Mouse (Mus musculus) thymus, postnatal 0 days (tissue): ENCODE measurements around the gene Paqr3. TPM values are rescaled to one million over a fixed set of nuclear protein-coding genes. Genes with fewer than 3 reads are reported as not detected.

ENCODE experiments used
- DNase-seq: peaks from one replicate; pipeline ENCODE4 v3.0.0-alpha.2; 2015; ENCODE audit warnings: low spot score
- polyA plus RNA-seq: library from polyadenylated mRNA; unstranded; fragments of >200 nt; fragmentation: Nextera tagmentation; extraction: Ambion mirVana; gene quantifications from 2 replicates; pipeline ENCODE4 v1.2.1, GENCODE M21; 2015

Gene Paqr3
- polyA plus RNA-seq, 1 experiment from 2014 or later, result 1.0 TPM

GRCm38 (mm10) chr5:97085071-97085470, 26.3 kb downstream of the Paqr3 start:
- DNase-seq, result no peak

- DNase-seq, result no peak
Observed at GRCm38 (mm10) chr5:97084541-97084940, 26.9 kb downstream of the Paqr3 start.

GRCm38 (mm10) chr5:97083701-97084100, 27.7 kb downstream of the Paqr3 start:
- no peak for DNase-seq

GRCm38 (mm10) chr5:97081481-97081880, 29.9 kb downstream of the Paqr3 start:
- DNase-seq, result no peak

GRCm38 (mm10) chr5:97078641-97079040, 32.8 kb downstream of the Paqr3 start:
- no peak for DNase-seq

- no peak for DNase-seq
Observed at GRCm38 (mm10) chr5:97077676-97078075, 33.7 kb downstream of the Paqr3 start.

- DNase-seq, result no peak
Observed at GRCm38 (mm10) chr5:97076167-97076566, 35.2 kb downstream of the Paqr3 start.

GRCm38 (mm10) chr5:97075476-97076151, 35.8 kb downstream of the Paqr3 start:
- DNase-seq, result no peak

- no peak for DNase-seq
Observed at GRCm38 (mm10) chr5:97065746-97066145, 45.6 kb downstream of the Paqr3 start.

GRCm38 (mm10) chr5:97062041-97062440, 49.4 kb downstream of the Paqr3 start:
- DNase-seq, result no peak

- no peak for DNase-seq
Observed at GRCm38 (mm10) chr5:97060864-97061263, 50.5 kb downstream of the Paqr3 start.

GRCm38 (mm10) chr5:97056791-97057450, 54.5 kb downstream of the Paqr3 start:
- no peak for DNase-seq

GRCm38 (mm10) chr5:97056359-97056758, 55.0 kb downstream of the Paqr3 start:
- DNase-seq, result no peak

- DNase-seq, result peak; percentile 79
Observed at GRCm38 (mm10) chr5:97055511-97056068, 55.8 kb downstream of the Paqr3 start.

- no peak for DNase-seq
Observed at GRCm38 (mm10) chr5:97054801-97055200, 56.6 kb downstream of the Paqr3 start.

- DNase-seq, result no peak
Observed at GRCm38 (mm10) chr5:97054166-97054565, 57.2 kb downstream of the Paqr3 start.

- no peak for DNase-seq
Observed at GRCm38 (mm10) chr5:97048905-97049304, 62.5 kb downstream of the Paqr3 start.

- no peak for DNase-seq
Observed at GRCm38 (mm10) chr5:97046680-97047079, 64.7 kb downstream of the Paqr3 start.

- DNase-seq, result no peak
Observed at GRCm38 (mm10) chr5:97045260-97045659, 66.1 kb downstream of the Paqr3 start.
